Mouse (Mus musculus) embryo, embryonic 10 days (tissue): ENCODE data around the gene Cdc42ep5.
"Not testable (repeated sequence)": the region's sequence is repeated elsewhere in the genome, so short reads cannot be mapped to it uniquely, and the experiment has no call there.

Experiments used
- DNase-seq: peaks from one replicate; pipeline ENCODE4 v3.0.0-alpha.2; 2015; ENCODE audit warnings: low spot score

Cdc42ep5 gene

DNA sequence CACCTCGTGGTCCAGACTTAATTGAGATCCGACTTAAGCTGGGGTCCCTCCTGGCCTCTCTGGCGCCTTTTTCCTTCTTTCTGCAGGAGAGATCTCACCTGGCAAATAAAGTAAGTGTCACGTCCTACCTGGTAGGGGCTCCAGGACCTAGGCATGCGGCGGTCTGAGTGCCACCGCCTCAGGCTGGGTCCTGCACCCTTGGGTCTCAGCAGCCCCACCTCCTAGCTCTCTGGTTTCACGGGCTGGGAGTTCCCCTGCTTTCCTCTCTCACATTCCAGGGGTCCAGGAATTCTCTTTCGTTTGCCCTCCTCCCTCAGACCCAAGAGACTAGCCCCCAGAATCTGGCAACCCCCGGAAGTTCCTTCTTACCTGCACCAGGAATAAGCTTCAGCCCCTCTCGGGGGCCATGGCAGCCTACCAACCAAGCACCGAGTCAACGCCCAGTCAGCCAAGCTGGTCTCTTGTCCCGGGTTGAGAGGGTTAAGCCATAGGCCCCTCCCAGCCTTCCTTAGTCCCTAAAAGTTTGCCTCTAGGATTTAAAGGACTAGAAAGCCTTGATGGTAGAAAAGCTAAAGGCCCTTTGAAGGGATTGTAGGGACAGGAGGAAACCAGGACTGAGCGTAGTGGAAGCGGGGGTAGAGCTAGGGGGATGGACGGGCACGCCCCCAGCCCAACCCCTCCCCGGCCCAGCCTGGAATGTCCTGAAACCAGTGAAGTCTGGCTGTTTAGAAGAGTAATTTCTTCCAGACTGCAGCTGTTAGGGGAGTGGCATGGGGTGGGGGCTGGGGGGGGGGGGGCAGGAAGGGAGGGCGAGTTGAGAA, at the start of gene Cdc42ep5:
Gene Cdc42ep5 (minus strand): TSS at position 771 of the 821 bp plus-strand sequence.
- peak; percentile 69 for DNase-seq

DNA sequence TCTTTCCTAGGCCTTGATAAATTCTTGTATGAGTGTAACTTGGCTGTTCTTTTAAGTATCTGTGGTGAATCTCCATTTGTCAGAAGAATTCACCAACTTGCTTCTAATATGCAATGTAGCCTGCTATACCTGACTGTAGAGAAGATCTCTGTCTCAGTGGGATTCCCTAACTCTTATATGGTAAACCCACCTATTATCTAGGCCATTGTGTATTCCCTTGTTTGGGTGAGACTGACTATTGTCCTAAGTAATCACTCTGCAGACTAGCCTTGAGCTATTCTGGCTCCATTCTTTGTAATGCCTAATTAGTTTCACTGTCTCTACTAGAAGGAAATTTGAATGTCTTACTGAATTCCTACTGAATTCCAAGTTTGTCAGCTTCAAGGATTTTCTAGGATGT, 48.8 kb upstream of the Cdc42ep5 start:
- not testable (repeated sequence) for DNase-seq

DNA sequence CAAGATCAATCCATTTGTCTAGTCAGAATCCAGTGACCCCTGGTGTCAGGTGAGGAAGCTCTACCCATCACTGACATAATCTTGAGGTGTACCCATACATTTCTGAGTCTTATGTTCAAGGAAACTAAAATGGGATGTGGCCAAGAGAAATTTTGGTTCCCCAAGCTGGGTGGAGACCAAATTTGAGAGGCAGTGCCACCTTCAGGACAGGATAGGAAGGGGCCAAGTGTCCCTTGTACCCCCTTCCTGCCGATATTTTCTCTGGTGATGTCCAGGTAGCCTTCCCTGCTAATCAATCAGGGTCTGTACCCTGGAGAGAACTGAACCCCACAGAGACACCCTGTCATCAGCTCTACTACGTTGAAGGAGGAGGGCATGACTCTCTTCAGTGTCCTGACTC, 44.0 kb upstream of the Cdc42ep5 start:
- no peak for DNase-seq

DNA sequence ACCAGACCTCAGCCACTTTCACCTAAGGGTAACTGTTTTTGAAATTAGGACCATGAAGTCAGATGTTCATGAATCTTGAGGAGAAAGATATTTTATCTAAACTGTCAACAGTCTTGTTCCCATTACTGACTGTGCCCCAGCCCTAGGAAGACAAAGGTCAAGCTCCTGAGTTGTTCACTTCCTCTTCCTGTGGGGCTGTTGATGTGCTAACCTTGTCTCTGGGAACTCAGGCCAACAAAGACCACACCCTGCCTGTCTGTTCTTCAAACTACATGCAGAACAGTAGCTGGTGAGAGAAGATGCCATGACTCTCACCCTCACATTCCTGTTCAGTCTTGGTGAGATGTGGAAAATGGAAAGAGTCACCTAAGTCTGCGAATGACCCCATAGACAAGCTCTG, 42.5 kb upstream of the Cdc42ep5 start:
- no peak for DNase-seq

DNA sequence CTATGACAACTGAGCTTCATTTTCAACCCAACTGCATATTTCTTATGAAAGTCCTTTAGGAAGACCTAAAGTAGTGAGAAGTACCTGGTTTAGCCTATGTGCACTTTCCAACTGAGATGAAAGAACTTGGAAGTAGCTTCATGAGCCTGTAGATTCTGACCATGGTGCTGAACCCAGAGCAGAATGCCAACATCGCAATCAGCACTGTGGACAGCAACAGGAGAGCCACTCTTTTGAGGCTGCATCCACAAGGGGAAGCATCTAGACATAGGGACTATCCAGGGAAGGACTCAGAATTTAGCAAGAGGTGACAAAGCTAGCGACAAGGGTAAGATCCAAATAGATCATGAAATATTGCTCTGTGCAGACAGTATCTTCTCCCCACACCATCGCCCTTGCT, 13.8 kb upstream of the Cdc42ep5 start:
- DNase-seq = peak; percentile 69

DNA sequence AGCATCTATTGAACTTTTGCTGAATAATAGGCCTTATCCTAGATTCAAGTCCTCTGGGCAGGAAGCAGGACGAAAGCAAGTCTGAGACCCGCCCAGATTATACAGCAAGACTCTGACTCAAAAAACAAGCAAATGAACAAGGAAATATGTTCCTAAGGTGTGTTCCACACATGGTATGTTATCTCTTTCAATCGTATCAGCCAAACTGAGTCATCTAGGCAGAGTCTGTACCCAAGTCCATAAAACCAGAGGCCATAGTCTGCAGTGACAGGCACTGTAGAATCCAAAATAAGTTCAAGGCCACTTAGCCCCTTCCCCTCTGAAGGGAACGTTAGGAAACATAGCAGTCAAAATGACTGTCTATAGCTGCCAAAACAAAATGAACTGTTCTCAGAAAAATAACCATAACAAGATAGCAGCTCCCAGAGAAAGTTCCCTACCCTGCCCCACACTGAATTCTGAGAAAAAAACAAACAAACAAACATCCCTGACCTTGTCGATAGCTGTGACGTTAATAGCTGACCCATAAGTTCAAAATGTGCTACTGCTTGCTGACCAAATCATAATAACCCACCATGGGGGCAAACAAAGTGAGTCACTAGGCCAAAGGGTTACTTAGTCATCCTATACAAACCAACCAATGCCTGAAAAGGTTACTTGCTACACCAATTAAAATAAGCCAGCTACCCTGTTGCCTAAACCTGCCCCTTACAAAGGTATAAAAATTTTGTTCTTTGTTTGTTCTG, 5.7 kb upstream of the Cdc42ep5 start:
- no peak for DNase-seq

DNA sequence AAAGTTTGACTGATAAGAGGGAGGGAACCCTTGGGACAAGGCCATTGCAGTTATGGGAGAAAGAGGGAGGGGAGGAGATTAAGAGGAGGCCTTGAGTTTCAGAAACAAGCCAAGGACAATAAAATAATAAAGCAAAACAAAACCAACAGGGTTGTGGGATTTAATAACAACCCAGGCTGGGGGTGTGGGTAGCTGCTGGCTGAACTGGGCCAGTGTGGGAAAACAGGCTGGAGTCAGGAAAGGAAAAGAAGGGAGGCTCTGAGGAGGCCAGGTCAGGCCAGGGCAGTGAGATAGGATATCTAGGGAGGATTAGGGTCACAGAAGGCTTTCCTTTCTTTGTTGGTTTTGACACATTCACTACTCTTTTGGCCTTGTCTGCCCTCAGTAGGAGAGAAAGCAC, 2.4 kb upstream of the Cdc42ep5 start:
- DNase-seq = no peak

DNA sequence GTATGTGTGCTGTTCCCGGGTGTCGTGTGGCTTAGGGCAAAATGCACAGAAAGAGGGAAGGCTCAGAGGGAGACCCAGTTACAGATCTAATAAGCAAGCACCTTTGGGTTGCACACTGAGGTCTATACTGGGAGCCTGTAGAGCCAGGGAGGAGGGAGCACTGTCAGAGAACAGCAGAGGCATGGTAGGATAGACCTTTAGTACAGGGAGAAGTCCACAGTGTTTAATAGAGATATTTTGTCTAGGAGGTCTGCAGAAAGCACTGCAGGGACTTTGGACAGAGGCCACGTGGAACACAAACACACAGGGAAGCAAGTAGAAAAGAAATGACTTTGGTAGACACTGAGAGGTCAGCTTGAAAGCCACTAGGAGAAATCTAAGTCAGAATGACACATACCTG, 626 bp upstream of the Cdc42ep5 start:
- DNase-seq = no peak

DNA sequence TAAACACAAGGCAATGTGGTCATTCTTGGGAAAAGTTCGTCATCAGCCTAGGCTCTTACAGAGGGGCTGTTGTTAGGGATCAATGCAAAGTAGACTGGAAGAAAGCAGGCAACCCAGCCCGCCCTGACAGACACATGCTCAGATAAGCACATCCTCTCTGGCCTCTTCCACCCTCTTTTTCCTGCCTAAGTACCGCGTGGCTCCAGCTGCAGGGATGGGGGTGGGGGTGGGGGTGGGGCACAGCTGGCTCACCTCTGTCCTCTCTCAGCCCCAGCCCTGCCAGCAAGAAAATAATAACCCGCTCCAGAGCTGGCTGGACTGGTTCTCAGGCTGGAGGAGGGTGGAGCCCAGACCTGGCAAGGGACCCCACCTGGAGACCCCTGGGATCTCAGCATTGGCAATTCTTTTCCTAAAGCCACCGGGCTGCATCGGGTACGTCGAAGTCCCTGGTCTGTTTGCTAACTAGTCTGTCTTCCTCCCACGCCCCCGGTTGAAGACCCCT, 1.0 kb downstream of the Cdc42ep5 start:
- peak; percentile 52 for DNase-seq

DNA sequence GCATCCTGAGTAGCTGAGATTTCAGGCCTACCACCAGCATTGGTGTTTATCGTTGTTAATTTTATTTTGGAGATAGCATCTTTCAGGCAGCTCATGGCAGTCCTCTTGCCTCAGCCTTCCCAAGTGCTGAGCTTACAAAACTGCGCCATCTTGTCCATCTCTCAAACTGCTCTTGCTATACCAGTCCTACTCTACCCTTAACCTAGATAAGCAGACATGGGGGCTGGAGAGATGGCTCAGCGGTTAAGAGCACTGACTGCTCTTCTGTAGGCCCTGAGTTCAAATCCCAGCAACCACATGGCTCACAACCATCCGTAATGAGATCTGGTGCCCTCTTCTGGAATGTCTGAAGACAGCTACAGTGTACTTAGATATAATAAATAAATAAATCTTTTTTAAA, 3.1 kb downstream of the Cdc42ep5 start:
- not testable (repeated sequence) for DNase-seq

DNA sequence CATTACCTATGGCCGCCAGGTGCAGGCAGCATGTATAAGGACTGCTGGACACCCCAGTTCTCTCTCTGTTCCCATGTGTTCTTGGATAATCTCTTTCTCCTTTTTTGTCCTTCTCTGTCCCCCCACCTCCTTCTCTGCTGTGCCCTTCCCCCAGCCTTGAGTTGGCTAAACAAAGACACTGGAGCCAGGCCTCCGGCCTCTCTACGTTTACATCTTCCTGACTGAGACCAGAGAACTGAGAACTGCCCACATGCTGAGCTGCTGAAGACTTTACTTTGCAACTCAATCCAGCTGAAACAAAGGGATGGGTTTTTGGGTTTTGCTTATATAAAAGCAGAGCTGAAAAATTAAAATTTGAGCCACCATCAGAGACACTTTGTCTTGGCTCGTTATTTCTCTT, 9.7 kb downstream of the Cdc42ep5 start:
- DNase-seq = no peak

DNA sequence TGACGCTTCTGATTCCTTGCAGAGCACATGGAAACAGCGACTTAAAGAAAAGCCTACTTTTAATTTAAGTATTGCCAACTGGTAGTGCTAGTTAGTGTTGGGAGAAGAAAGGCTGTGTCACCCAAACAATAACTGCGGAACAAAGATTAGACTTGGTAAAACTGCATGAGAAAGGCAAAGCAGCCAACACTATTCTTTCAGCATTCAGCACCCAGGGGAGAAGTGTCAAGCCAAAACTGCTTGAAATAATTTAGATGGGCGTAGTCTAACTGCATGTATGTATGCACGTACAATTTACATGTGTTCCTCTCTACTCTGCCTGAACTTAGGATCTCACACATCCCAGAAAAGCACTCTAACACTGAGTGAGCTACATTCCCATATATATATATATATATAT, 10.3 kb downstream of the Cdc42ep5 start:
- DNase-seq = no peak

DNA sequence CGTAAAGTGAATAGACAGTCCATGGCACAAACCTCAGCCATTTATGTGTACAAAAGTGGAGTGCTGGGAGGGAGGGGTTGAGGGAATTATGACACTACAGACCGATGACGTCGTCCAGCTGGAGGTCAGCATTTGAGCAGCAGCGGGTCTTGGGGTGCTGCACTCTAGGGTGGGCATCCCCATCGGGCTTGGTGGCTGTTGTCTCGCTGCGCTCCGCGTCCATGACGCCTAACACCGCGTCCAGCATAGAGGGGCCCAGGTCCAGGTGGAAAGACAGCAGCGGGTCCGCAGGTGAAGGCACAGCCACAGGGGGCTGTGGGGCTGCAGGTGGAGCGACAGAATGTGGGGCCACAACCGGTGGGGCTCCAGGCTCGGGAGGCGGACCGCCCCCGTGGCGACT, 13.4 kb downstream of the Cdc42ep5 start:
- DNase-seq = no peak

DNA sequence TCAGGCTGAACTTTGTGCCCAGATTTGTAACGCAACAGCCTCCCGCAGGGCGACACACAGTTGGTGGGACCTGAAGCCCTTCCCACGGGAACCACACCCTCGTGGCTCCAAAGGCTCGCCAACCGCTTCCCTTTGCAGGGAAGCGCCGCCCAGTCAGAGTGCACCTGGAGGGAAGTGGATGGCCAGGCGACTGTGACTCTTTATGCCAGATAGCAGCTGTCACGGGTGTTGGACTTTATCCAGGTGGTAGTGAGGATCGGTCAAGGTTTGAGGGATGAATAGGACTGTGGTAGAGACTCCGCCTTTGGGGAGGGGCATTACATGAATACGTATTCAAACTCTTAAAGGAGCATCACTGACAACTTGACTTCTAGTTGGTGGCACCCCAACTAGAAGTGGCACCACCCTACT, 13.8 kb downstream of the Cdc42ep5 start:
- DNase-seq = no peak

DNA sequence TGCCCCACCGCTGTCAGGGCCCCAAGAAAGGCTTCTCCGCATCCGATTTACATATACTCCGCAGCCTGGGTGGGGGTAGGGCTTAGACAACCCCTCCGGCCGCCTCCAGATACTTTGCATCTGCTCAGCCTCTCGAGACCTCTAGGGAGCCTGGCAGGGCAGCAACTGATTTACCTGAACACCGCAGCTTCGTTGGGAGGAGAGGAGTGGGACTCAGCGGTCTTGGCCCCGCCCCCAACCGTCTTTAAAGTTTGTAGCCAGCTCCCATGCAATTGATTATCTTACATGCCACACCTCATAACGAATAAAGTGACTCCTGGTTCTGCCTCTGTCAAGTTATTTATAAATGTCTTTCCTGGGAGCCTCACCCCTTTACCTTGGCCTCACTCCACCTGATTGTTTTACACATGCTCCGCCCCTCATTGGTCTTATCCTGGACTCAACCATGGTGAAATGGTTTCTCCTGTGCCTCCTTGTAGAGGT, 14.6 kb downstream of the Cdc42ep5 start, which contains the start of gene Leng9:
Gene Leng9 (minus strand): TSS at position 316 of the 483 bp plus-strand sequence.
- DNase-seq = no peak

DNA sequence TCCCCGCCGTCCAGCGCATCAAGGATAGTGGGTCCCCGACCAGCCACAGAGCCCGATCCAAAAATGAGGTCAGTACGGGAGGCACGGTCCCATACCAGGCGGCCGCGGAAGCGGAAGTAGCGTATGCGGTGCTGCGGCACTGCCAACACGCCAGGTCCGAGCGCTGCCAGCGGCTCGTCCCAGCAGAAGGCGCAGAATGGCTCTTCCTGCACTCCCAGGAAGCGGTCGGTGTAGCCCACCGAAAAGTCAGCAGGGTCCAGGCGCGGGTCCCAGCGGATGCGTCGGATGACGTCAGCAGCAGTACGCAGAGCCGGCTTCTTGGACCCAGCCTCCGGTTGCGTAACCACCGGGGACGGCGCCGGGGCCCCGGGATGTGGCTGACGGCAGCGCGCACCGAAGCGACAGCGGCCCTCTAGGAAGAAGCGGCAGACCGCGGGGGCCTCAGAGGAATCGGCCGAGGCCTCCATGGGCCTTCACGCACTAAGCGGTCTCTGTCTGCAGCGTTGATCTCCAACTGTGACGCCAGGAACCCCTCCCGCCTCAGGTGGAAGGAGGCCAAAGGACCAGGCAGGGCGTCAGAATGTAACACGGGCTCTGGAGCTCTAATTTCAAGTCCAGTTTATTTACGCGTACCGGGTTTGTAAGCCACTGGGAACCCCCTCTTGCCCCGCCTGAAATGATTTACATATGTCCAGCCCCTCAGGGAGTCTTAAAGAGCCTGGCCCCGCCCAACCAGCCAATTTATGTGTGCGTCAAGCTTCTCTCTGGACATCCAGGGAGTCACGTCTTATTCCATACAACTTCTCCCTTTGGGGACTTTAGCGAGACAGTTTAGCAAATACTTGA, 15.2 kb downstream of the Cdc42ep5 start:
- peak; percentile 82 for DNase-seq

DNA sequence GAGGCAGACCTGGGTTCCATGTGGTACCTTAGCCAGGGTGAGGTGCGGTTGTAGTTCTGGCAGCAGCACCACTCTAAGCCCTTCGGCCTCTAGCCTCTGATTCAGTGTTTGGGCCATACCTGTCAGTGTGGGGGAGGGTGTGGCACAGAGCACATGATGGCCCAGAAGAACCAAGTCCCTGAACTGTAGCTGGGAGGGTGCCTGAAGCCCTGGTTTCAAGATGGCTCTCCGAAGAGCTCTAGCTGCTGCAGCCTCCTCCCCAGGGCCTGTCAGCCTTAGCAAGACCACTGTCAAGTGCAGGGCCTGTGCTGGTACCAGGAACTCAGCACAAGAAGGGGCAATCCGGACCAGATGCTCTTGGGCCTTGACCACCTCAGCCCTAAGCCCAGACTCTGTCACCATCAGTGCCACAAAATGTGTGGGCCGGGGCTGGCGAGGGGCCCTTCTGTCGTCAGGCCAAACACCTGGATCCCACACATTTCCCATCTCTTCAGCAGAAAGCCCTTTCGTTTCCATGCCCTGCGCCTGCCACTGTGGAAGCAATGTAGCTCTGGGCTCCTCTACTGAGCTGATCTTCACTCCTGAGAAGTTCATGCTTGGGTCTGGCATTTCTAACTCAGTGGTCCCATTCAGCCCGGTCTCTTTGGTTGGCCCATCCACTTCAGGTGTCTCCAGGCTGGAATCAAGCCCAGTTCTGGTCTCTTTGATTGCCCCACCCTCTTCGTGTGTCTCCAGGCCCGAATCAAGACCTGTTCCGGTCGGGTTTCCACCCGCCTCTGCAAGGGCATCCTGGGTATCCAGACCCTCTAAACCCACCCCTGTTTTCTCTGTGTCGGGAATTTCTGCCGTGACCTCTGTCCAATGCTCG, 16.1 kb downstream of the Cdc42ep5 start:
- no peak for DNase-seq

DNA sequence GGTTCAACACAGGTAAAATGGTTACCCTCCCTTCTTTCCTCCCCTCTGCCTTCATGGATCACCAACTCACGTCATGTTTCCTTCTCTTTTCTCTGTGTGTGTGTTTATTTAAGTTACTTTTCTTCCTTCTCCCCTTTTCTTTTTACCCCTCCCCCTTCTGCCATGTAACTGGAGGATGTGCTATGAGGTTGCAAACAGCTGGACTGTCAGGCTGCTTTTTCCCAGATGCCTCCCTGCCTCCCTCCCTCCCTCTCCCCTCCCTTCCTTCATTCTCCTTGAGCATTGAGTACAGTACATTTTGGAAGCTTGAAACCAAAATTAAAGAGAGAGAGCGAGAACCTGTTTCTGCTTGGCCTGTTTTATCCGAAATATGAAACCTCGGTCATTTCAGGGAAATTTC, 16.8 kb downstream of the Cdc42ep5 start:
- DNase-seq = no peak

DNA sequence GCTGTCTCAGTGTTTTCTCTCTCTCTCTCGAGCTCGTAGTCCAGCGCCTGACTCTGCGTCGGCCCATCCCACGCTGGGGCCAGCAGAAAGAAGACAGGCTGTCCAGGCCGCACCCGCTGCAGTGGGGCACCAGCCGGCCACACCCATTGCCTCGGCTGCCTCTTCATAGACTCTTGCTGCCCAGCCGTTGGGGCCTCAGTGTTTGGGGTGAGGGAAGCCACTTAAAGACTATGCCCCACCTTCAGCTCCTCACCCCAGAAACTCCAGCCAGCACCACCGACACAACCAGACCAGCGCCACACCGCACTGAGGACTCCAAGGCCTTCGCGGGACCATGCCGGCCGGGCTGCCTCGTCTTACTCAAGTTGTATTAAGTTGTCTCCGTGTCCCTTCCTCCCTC, 17.3 kb downstream of the Cdc42ep5 start:
- DNase-seq = no peak

DNA sequence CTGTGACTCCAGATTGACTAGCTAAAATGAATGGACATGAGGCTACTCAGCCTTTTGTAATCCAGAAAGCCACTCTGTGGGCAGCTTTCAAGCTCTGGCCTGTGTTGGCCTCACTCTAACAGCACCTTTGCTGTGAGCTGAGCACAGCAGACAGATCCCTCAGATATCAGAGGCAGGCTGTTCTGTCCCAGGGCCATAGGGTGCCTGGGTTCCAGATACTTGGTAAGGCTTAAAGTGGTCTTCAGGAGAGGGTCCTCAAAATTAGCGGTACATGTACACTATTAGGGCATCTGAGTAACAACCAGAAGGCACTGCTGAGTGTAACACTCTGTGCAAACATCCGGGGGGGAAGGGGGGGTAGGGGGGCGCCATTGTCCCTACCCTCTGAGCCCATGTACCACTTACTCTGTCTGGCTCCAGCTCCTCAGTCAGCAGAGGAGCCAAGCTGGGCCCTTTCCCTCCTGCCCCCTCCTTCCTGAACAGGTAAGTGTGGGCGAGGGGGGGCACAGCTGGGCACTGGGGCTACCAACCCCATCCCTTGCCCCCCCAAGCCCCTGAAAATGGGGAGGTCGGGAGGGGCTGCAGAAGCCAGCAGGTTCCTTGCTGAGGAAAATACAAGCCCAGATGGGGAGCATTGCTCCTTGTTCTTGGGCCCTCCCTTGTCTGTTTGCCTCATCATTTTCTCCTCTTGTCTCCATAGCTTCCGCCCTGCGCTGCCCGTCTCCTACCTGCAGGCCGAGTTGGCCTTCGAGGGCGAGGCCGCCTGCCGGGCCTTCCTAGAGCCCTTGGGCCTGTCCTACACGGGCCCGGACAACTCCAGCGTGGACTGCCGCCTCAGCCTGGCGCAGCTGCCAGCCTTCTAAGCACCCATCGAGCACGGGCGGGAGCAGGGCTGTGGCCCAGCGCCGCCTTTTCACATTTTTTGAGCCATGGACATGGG, 18.1 kb downstream of the Cdc42ep5 start:
- DNase-seq = no peak
